Mouse (Mus musculus) ovary, postnatal 36 days (tissue): Measurements from ENCODE around the gene Nadsyn1.

Source experiments
- DNase-seq: peaks from one replicate; pipeline ENCODE4 v3.0.0; 2022; ENCODE audit warnings: low spot score, mixed read lengths

The Nadsyn1 gene

GRCm38 (mm10) chr7:143822375-143823265, at the start of gene Nadsyn1, which contains the start of gene Dhcr7:
Nadsyn1 (minus strand) TSS chr7:143822849.
Dhcr7 (plus strand) TSS chr7:143823145.
- peak; percentile 100 for DNase-seq

DNA sequence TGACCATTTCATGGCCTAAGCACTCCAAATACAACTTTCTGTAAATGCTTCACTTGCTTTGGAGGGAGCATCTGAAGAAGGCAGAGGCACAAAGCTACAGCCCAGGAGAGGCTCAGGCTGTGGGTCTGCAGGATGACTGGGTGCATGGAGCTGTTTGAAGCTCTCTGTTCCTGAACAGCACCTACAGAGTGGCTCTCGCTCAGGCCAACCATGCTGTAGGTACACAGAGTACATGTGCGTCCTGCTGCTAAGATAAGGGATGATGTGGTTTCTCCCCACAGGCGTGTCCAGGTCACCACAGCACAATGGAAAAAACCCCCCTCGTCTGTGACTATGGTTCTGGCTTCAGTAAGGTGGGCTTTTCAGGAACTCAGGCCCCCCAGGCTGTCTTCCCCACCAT, 46.2 kb upstream of the Nadsyn1 start:
- DNase-seq = no peak

GRCm38 (mm10) chr7:143866538-143866937, 43.9 kb upstream of the Nadsyn1 start, which contains the start of gene Gm498:
Gm498 (plus strand) TSS chr7:143866838.
- DNase-seq = no peak

- no peak for DNase-seq
Measured at GRCm38 (mm10) chr7:143848768-143849482, 26.3 kb upstream of the Nadsyn1 start.

GRCm38 (mm10) chr7:143848127-143848767, 25.6 kb upstream of the Nadsyn1 start:
- DNase-seq = no peak

GRCm38 (mm10) chr7:143841301-143841700, 18.7 kb upstream of the Nadsyn1 start:
- DNase-seq = no peak

DNA sequence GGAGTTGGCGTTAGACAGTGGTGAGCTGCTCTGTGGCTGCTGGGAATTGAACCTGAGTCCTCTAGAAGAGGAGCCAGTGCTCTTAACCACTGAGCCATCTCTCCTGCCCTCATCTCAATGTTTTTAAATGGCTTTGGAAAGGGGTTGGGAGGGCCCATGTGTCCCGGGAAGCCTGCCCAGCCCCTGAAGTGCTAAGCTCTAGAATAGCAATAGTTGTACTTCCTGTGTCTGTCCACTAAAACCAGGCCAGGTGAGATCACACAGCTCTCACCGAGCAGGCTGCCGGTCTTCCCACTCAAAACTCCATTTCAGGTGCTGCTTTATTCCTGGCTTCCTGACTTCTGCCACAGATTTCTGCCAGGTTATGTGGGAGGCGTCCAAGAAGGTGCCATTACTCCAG, 17.5 kb upstream of the Nadsyn1 start:
- DNase-seq = no peak

DNA sequence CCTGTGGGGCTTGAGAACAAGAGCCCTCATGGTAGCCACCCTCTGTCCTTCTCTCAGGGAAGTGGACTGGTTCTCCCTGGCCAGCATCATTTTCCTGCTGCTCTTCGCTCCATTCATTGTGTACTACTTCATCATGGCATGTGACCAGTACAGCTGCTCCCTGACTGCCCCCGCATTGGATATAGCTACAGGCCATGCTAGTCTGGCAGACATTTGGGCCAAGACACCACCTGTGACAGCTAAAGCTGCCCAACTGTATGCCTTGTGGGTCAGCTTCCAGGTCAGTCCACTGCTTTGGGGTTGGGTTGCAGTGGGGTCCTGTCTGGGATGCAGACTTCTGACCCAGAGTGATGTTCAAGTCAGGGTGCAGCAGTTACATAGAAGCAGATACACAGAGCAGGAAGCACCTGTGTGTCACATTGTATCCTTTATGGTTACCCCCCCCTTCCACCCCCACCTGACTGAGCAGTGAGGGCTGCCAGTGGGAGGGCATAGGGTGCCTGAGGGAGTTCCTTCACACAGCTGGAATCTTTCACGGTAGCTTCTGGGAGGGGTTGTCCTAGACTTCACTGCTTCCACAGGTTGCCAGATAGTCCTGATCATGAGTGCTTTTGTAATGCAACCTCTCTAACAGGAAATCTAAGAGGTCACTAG, 15.2 kb upstream of the Nadsyn1 start:
- no peak for DNase-seq

GRCm38 (mm10) chr7:143834972-143835371, 12.3 kb upstream of the Nadsyn1 start:
- no peak for DNase-seq

- DNase-seq = no peak
Measured at GRCm38 (mm10) chr7:143834316-143834715, 11.7 kb upstream of the Nadsyn1 start.

- no peak for DNase-seq
Measured at GRCm38 (mm10) chr7:143833581-143834190, 11.0 kb upstream of the Nadsyn1 start.

DNA sequence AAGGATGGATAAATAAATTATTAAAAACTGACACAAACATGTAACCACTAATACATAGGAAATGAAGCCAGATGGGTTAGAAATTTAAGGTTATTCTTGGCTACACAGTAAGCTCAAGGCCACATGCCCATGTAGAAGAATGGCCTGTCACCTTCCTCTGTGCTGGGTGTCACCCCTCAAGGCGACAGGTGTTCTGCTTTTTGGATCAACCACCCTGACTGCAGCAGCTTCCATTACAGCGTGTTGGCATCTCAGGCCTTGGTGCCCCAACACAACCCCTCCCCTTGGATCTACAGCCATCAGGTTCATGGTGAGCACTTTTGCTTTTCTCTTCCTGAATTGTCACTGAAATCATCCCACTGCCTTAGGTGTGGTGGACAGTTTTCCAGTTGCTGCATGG, 10.0 kb upstream of the Nadsyn1 start:
- no peak for DNase-seq

DNA sequence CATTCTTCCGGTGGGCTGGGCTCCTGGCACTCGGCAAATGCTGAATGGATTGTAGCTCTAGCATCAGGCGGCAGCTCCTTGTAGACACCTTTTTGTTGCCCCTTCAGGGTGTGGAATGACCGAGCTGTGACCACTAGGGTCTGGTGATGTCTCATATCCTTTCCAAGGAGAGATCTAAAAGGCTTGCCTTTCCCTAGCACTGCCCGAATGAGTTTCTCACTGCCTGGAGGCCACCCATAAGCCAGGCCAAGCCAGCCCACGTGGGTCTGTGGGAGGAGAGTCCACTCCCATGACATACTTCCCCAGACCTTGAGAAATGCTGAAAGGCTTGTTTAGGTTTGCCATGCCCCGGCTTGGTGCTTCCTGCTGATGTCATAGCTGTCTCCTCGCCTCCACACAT, 9.5 kb upstream of the Nadsyn1 start:
- DNase-seq = peak; percentile 43

- no peak for DNase-seq
Measured at GRCm38 (mm10) chr7:143830399-143830798, 7.8 kb upstream of the Nadsyn1 start.

DNA sequence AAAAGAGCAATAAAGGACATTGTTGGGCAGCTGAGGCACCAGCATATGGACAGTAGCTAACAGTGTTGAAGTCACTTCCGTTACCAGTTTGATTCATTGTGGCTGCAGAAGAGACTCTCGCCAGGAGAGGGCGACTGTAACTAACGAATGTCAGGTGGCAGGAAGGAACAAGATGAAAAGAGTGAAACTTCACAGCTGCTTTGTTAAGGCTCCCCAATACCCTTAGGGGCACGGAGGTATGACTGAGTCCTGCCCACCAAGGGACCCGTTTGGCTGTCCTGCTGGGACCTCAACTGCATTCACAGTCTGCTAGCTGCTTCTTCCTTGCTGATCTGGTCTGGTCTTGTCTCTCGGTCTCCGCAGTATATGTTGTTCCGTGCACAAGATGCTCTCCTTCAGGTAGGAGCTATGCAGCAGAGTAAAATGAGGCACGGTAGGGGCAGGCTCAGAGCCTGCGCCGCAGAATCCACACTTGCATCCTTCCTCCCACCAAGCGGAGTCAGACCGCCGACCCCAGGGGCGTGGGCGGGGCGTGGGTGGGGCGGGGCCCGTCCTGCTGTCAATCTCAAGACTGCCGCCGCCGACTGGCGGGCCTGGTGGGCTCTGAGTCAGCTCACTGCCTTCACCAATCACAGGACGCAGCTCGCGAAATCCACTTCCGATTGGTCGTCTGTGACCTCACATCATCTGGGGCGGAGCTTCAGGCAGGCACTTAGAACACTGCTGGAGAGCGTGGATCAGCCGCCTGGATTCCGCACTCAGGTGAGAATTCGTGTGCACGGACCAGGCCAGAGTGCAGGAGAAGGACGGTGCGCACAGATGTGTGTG, 7.1 kb upstream of the Nadsyn1 start:
- peak; percentile 91 for DNase-seq

DNA sequence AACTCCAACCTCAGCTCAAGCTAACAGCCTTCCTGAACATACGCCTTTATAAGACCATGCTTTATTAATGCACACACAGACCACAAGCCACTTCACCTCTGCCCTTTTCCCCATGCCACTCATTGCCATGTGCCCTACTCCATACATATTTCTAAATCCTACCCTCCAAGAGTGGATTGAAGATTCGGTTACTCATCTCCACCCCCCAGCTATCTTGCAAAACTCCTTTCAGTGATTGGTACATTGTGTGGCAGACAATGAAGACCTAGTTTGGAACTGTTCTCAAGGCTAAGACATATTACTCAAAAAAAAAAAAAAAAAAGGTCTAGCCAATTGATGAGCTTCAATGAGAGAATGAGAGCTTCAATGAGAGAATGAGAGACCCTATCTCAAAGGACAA, 4.3 kb upstream of the Nadsyn1 start:
- DNase-seq = no peak

DNA sequence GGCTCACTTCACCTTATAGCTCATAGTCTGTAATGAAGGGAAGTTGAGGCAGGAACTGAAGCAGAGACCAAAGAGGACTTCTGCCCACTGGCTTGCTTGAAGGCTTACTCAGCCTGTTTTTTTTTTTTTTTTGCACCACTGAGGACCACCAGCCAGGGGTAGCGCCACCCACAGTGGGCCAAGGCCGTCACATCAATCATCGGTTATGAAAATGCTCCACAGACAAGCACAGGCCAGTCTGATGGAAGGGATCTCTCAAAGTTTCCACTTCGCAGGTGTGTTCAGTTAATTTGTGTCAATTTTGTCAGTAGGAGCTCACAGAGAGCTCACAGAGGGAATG, 587 bp upstream of the Nadsyn1 start:
- no peak for DNase-seq

GRCm38 (mm10) chr7:143821241-143821640, 1.4 kb downstream of the Nadsyn1 start:
- no peak for DNase-seq

DNA sequence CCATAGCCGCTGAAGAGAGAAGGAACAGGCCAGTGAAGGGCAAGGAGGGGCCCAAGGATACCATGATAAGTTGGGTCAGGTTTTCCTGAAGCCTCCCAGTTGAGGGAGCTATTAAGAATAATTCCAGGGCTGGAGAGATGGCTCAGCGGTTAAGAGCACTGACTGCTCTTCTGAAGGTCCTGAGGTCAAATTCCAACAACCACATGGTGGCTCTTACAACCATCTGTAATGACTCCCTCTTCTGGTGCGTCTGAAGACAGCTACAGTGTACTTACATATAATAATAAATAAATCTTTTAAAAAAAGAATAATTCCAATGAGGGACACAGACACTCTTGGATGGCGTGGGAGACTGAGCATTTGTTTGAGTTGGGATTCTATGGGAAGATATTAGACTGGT, 3.4 kb downstream of the Nadsyn1 start:
- DNase-seq = no peak

- no peak for DNase-seq
Measured at GRCm38 (mm10) chr7:143808909-143809308, 13.7 kb downstream of the Nadsyn1 start.

DNA sequence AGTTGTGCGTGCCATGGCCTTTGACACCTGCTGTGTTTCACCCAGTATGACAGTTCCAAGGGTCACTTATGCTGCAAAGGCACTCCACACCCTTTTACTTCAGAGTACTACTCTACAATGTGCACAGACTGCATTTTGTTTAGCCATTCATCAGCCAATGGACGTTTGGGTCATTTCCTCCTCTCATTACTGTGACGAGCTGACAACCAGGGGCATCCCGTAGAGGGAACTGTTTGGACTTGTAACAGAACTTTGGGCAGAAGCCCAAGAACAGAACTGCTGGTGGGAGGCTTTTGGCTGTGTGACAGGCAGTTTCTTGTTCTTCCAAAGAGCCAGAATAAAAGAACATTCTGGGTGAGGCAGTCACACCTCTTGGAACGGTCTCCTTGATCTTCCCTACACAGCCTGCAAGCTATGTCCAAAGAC, 17.4 kb downstream of the Nadsyn1 start:
- DNase-seq = no peak
